Mouse (Mus musculus): ENCODE results near the gene Rph3al. TPM values are rescaled to one million over a fixed set of nuclear protein-coding genes. Genes with fewer than 3 reads are reported as not detected.

The Rph3al gene
- polyA plus RNA-seq, 1 experiment from 2014 or later = 1.1 TPM

- H3K4me3 ChIP-seq = no peak overlapping the region
- no peak overlapping the region for H3K9ac ChIP-seq
- H3K9me3 ChIP-seq (replicated peaks) = 0 out of 2 replicates have a peak, but pooled peaks cover 3% of the 10 kb centered on the region
- peaks cover 20% of the 10 kb centered on the region for H3K4me1 ChIP-seq
- WGBS = 35% methylated on average over 5 of the region's 5 CpGs
- no peak for ATAC-seq
- no peak overlapping the region for H3K27ac ChIP-seq
- H3K36me3 ChIP-seq (ENCODE audit: poor library complexity, severe bottlenecking) = no peaks in the 10 kb centered on the region
- H3K4me2 ChIP-seq = no peak overlapping the region
- H3K27me3 ChIP-seq = no peaks in the 10 kb centered on the region
These were observed 9.0 kb upstream of the Rph3al start for GRCm38 (mm10) chr11:75947223-75947622.

GRCm38 (mm10) chr11:75945805-75946450, 7.7 kb upstream of the Rph3al start:
- no peak for ATAC-seq
- 6% methylated on average over 9 of the region's 9 CpGs for WGBS

GRCm38 (mm10) chr11:75937370-75937871, 808 bp downstream of the Rph3al start:
- H3K27ac ChIP-seq = peak overlapping the region; percentile 63
- H3K9ac ChIP-seq = no peak overlapping the region
- 28% methylated on average over 6 of the region's 6 CpGs for WGBS
- H3K4me2 ChIP-seq = 0 out of 2 replicates have a peak overlapping the region, but pooled peaks have one; percentile 12
- H3K27me3 ChIP-seq = no peaks in the 10 kb centered on the region
- peak; percentile 21; the same call in 1 of the 2 replicates for ATAC-seq
- H3K9me3 ChIP-seq (replicated peaks) = no peaks in the 10 kb centered on the region
- no peaks in the 10 kb centered on the region for H3K36me3 ChIP-seq (ENCODE audit: poor library complexity, severe bottlenecking)
- H3K4me3 ChIP-seq = no peak overlapping the region
- H3K4me1 ChIP-seq = peaks cover 11% of the 10 kb centered on the region

More at GRCm38 (mm10) chr11:75945805-75946450, 7.7 kb upstream of the Rph3al start:
- Histone ChIP-seq H3K36me3 (ENCODE audit: poor library complexity, severe bottlenecking) (no peaks in the 10 kb centered on the region), H3K9me3 (replicated peaks) (0 out of 2 replicates have a peak, but pooled peaks cover 3% of the 10 kb centered on the region), H3K27ac (0 out of 2 replicates have a peak overlapping the region, but pooled peaks have one; percentile 58), H3K27me3 (no peaks in the 10 kb centered on the region), H3K4me3 (no peak overlapping the region), H3K4me2 (peak overlapping the region; percentile 7; the same call in 1 of the 2 replicates), H3K4me1 (peaks cover 20% of the 10 kb centered on the region), H3K9ac (peak overlapping the region; percentile 37; the same call in 1 of the 2 replicates)

GRCm38 (mm10) chr11:75935819-75936430, 2.3 kb downstream of the Rph3al start:
- no peak for ATAC-seq
- 67% methylated on average over 7 of the region's 7 CpGs for WGBS
- no peaks in the 10 kb centered on the region for H3K36me3 ChIP-seq (ENCODE audit: poor library complexity, severe bottlenecking)
- H3K27me3 ChIP-seq = no peaks in the 10 kb centered on the region
- peaks cover 11% of the 10 kb centered on the region for H3K4me1 ChIP-seq
- no peak overlapping the region for H3K27ac ChIP-seq
- no peaks in the 10 kb centered on the region for H3K9me3 ChIP-seq (replicated peaks)
- no peak overlapping the region for H3K4me3 ChIP-seq
- no peak overlapping the region for H3K4me2 ChIP-seq
- H3K9ac ChIP-seq = no peak overlapping the region

- peaks cover 11% of the 10 kb centered on the region for H3K4me1 ChIP-seq
- no peak overlapping the region for H3K27ac ChIP-seq
- no peak overlapping the region for H3K9ac ChIP-seq
- no peak overlapping the region for H3K4me3 ChIP-seq
- WGBS = 65% methylated on average over 6 of the region's 6 CpGs
- H3K27me3 ChIP-seq = no peaks in the 10 kb centered on the region
- H3K4me2 ChIP-seq = no peak overlapping the region
- no peaks in the 10 kb centered on the region for H3K36me3 ChIP-seq (ENCODE audit: poor library complexity, severe bottlenecking)
- ATAC-seq = no peak
- H3K9me3 ChIP-seq (replicated peaks) = no peaks in the 10 kb centered on the region
These were observed 3.8 kb downstream of the Rph3al start for GRCm38 (mm10) chr11:75934425-75934824.

GRCm38 (mm10) chr11:75933371-75933770, 4.9 kb downstream of the Rph3al start:
- no peak for ATAC-seq
- Histone ChIP-seq H3K4me2 (no peak overlapping the region), H3K36me3 (ENCODE audit: poor library complexity, severe bottlenecking) (no peaks in the 10 kb centered on the region), H3K4me3 (no peak overlapping the region), H3K9ac (no peak overlapping the region), H3K27ac (no peak overlapping the region), H3K27me3 (no peaks in the 10 kb centered on the region), H3K9me3 (replicated peaks) (no peaks in the 10 kb centered on the region), H3K4me1 (peaks cover 11% of the 10 kb centered on the region)
- WGBS = 88% methylated on average over 5 of the region's 5 CpGs

- no peak overlapping the region for H3K4me3 ChIP-seq
- H3K27me3 ChIP-seq = no peaks in the 10 kb centered on the region
- H3K4me1 ChIP-seq = peaks cover 12% of the 10 kb centered on the region
- H3K4me2 ChIP-seq = no peak overlapping the region
- 59% methylated on average over 11 of the region's 11 CpGs for WGBS
- H3K36me3 ChIP-seq (ENCODE audit: poor library complexity, severe bottlenecking) = no peaks in the 10 kb centered on the region
- no peak for ATAC-seq
- H3K27ac ChIP-seq = no peak overlapping the region
- no peak overlapping the region for H3K9ac ChIP-seq
- H3K9me3 ChIP-seq (replicated peaks) = no peaks in the 10 kb centered on the region
These were observed 7.1 kb downstream of the Rph3al start for GRCm38 (mm10) chr11:75930911-75931678.

- no peak overlapping the region for H3K4me2 ChIP-seq
- H3K36me3 ChIP-seq (ENCODE audit: poor library complexity, severe bottlenecking) = no peaks in the 10 kb centered on the region
- peaks cover 18% of the 10 kb centered on the region for H3K4me1 ChIP-seq
- H3K9me3 ChIP-seq (replicated peaks) = no peaks in the 10 kb centered on the region
- WGBS = 81% methylated on average over 9 of the region's 9 CpGs
- no peak overlapping the region for H3K4me3 ChIP-seq
- ATAC-seq = no peak
- no peaks in the 10 kb centered on the region for H3K27me3 ChIP-seq
- no peak overlapping the region for H3K9ac ChIP-seq
- H3K27ac ChIP-seq = no peak overlapping the region
These were observed 8.0 kb downstream of the Rph3al start for GRCm38 (mm10) chr11:75930208-75930607.

- no peaks in the 10 kb centered on the region for H3K9me3 ChIP-seq (replicated peaks)
- no peak overlapping the region for H3K4me2 ChIP-seq
- WGBS = 86% methylated on average over 2 of the region's 2 CpGs
- H3K27me3 ChIP-seq = no peaks in the 10 kb centered on the region
- H3K4me1 ChIP-seq = peaks cover 21% of the 10 kb centered on the region
- ATAC-seq = no peak
- H3K9ac ChIP-seq = no peak overlapping the region
- H3K27ac ChIP-seq = no peak overlapping the region
- H3K36me3 ChIP-seq (ENCODE audit: poor library complexity, severe bottlenecking) = no peaks in the 10 kb centered on the region
- H3K4me3 ChIP-seq = no peak overlapping the region
These were observed 10.3 kb downstream of the Rph3al start for GRCm38 (mm10) chr11:75927881-75928280.

- Histone ChIP-seq H3K4me3 (no peak overlapping the region), H3K27ac (no peak overlapping the region), H3K9me3 (replicated peaks) (no peaks in the 10 kb centered on the region), H3K27me3 (no peaks in the 10 kb centered on the region), H3K4me2 (no peak overlapping the region), H3K36me3 (ENCODE audit: poor library complexity, severe bottlenecking) (no peaks in the 10 kb centered on the region), H3K4me1 (peaks cover 21% of the 10 kb centered on the region), H3K9ac (no peak overlapping the region)
- WGBS = 62% methylated on average over 13 of the region's 13 CpGs
- ATAC-seq = no peak
These were observed 11.6 kb downstream of the Rph3al start for GRCm38 (mm10) chr11:75926431-75927312.

- Histone ChIP-seq H3K9ac (no peak overlapping the region), H3K36me3 (ENCODE audit: poor library complexity, severe bottlenecking) (no peaks in the 10 kb centered on the region), H3K27ac (no peak overlapping the region), H3K27me3 (no peaks in the 10 kb centered on the region), H3K4me1 (peaks cover 21% of the 10 kb centered on the region), H3K4me3 (no peak overlapping the region), H3K4me2 (no peak overlapping the region), H3K9me3 (replicated peaks) (no peaks in the 10 kb centered on the region)
- ATAC-seq = no peak
- 76% methylated on average over 7 of the region's 7 CpGs for WGBS
These were observed 12.4 kb downstream of the Rph3al start for GRCm38 (mm10) chr11:75925801-75926200.
